Mouse (Mus musculus) liver, embryonic 16.5 days (tissue): ENCODE measurements around the gene Dqx1. TPM values are rescaled to one million over a fixed set of nuclear protein-coding genes. Genes with fewer than 3 reads are reported as not detected.

ENCODE experiments used
- ATAC-seq: fragments of 200-750 bp; cut with Nextera tagmentation; 2 replicates; pipeline ENCODE4 v1.8.0; 2017; ENCODE audit warnings: low read depth, mild to moderate bottlenecking, moderate number of reproducible peaks, moderate library complexity
- H3K27ac ChIP-seq: fragments of 300-500 bp; sonication (generic); 2 replicates; pipeline ENCODE4 v1.5.1; 2014; ENCODE audit warnings: mild to moderate bottlenecking, low read length
- H3K27me3 ChIP-seq: fragments of 300-500 bp; sonication (generic); 2 replicates; pipeline ENCODE4 v1.6.1; 2014; ENCODE audit warnings: low read depth, low read length, mixed read lengths; ENCODE audit not compliant: control insufficient read depth, insufficient read depth
- H3K36me3 ChIP-seq: fragments of 300-500 bp; sonication (generic); 2 replicates; pipeline ENCODE4 v1.6.1; 2014; ENCODE audit warnings: mild to moderate bottlenecking; ENCODE audit not compliant: control insufficient read depth, insufficient read depth
- H3K4me1 ChIP-seq: fragments of 300-500 bp; sonication (generic); 2 replicates; pipeline ENCODE4 v1.6.1; 2014; ENCODE audit warnings: low read depth, low read length, mixed read lengths; ENCODE audit not compliant: control insufficient read depth
- H3K4me2 ChIP-seq: fragments of 300-500 bp; sonication (generic); 2 replicates; pipeline ENCODE4 v1.6.1; 2014; ENCODE audit warnings: low read depth, low read length, mixed read lengths
- H3K4me3 ChIP-seq: fragments of 300-500 bp; sonication (generic); 2 replicates; pipeline ENCODE4 v1.5.1; 2014; ENCODE audit warnings: low read depth, mild to moderate bottlenecking, low read length
- H3K9ac ChIP-seq: fragments of 300-500 bp; sonication (generic); 2 replicates; pipeline ENCODE4 v1.6.1; 2014; ENCODE audit warnings: low read depth, low read length
- H3K9me3 ChIP-seq: fragments of 300-500 bp; sonication (generic); replicated peaks from 2 replicates; pipeline ENCODE4 v1.6.1; 2016; ENCODE audit warnings: low read length; ENCODE audit not compliant: control insufficient read depth
- WGBS: fragments of 180-500 bp; shearing (Covaris S2); extraction: QIAGEN DNeasy Blood & Tissue Kit; methylation state at CpG from one replicate; pipeline ENCODE4 v1.1.7; 2014; ENCODE audit not compliant: insufficient replicate concordance; 5-methylcytosine and 5-hydroxymethylcytosine counted together
- polyA plus RNA-seq: library from polyadenylated mRNA; unstranded; fragments of >200 nt; fragmentation: Nextera tagmentation; extraction: Ambion mirVana; gene quantifications from 2 replicates; pipeline ENCODE4 v1.2.1, GENCODE M21; 2015

The Dqx1 gene
- polyA plus RNA-seq, 1 experiment from 2014 or later, result 9.3 TPM

GRCm38 (mm10) chr6:83019044-83019443 lies 38.6 kb upstream of the Dqx1 start:
- ATAC-seq, result no peak

GRCm38 (mm10) chr6:83020121-83020520 lies 37.5 kb upstream of the Dqx1 start:
- peak overlapping the region; percentile 83 for H3K27ac ChIP-seq
- H3K9ac ChIP-seq, result peak overlapping the region; percentile 47
- peaks cover 88% of the 10 kb centered on the region for H3K4me1 ChIP-seq

More at GRCm38 (mm10) chr6:83019044-83019443, 38.6 kb upstream of the Dqx1 start:
- WGBS, result 59% methylated on average over 3 of the region's 3 CpGs
- Histone ChIP-seq H3K4me1 (peaks cover 86% of the 10 kb centered on the region), H3K27ac (peak overlapping the region; percentile 83), H3K9ac (no peak overlapping the region), H3K36me3 (no peaks in the 10 kb centered on the region), H3K4me2 (no peak overlapping the region), H3K4me3 (no peak overlapping the region), H3K9me3 (no peaks in the 10 kb centered on the region), H3K27me3 (no peaks in the 10 kb centered on the region)

GRCm38 (mm10) chr6:83020836-83021593 lies 36.6 kb upstream of the Dqx1 start:
- peak overlapping the region; percentile 17; the same call in 1 of the 2 replicates for H3K9ac ChIP-seq
- peak overlapping the region; percentile 31; the same call in 1 of the 2 replicates for H3K4me2 ChIP-seq
- ATAC-seq, result no peak
- peaks cover 81% of the 10 kb centered on the region for H3K4me1 ChIP-seq
- 64% methylated on average over 4 of the region's 4 CpGs for WGBS
- H3K9me3 ChIP-seq, result no peaks in the 10 kb centered on the region
- peak overlapping the region; percentile 83 for H3K27ac ChIP-seq
- H3K4me3 ChIP-seq, result no peak overlapping the region
- no peaks in the 10 kb centered on the region for H3K36me3 ChIP-seq
- no peaks in the 10 kb centered on the region for H3K27me3 ChIP-seq

More at GRCm38 (mm10) chr6:83020121-83020520, 37.5 kb upstream of the Dqx1 start:
- no peak overlapping the region for H3K4me3 ChIP-seq
- no peaks in the 10 kb centered on the region for H3K36me3 ChIP-seq
- no peaks in the 10 kb centered on the region for H3K27me3 ChIP-seq
- H3K4me2 ChIP-seq, result peak overlapping the region; percentile 31
- WGBS, result 29% methylated on average over 6 of the region's 6 CpGs
- ATAC-seq, result peak; percentile 61
- H3K9me3 ChIP-seq, result no peaks in the 10 kb centered on the region

GRCm38 (mm10) chr6:83023008-83023407 lies 34.6 kb upstream of the Dqx1 start:
- 0 out of 2 replicates have a peak overlapping the region, but pooled peaks have one; percentile 25 for H3K9ac ChIP-seq
- no peaks in the 10 kb centered on the region for H3K36me3 ChIP-seq
- H3K27me3 ChIP-seq, result no peaks in the 10 kb centered on the region
- H3K4me1 ChIP-seq, result peaks cover 71% of the 10 kb centered on the region
- H3K4me3 ChIP-seq, result no peak overlapping the region
- peak overlapping the region; percentile 83 for H3K27ac ChIP-seq
- ATAC-seq, result peak; percentile 89
- 57% methylated on average over 9 of the region's 9 CpGs for WGBS
- H3K4me2 ChIP-seq, result peak overlapping the region; percentile 34
- H3K9me3 ChIP-seq, result no peaks in the 10 kb centered on the region

GRCm38 (mm10) chr6:83023786-83024185 lies 33.9 kb upstream of the Dqx1 start:
- Histone ChIP-seq H3K27me3 (no peaks in the 10 kb centered on the region), H3K4me3 (no peak overlapping the region), H3K9me3 (no peaks in the 10 kb centered on the region), H3K4me2 (no peak overlapping the region), H3K27ac (peak overlapping the region; percentile 83), H3K4me1 (peaks cover 64% of the 10 kb centered on the region), H3K9ac (peak overlapping the region; percentile 3; the same call in 1 of the 2 replicates), H3K36me3 (no peaks in the 10 kb centered on the region)
- no peak for ATAC-seq
- WGBS, result 94% methylated on average over 2 of the region's 2 CpGs

GRCm38 (mm10) chr6:83024421-83024820 lies 33.2 kb upstream of the Dqx1 start:
- Histone ChIP-seq H3K27me3 (no peaks in the 10 kb centered on the region), H3K9ac (peak overlapping the region; percentile 3; the same call in 1 of the 2 replicates), H3K9me3 (no peaks in the 10 kb centered on the region), H3K4me2 (no peak overlapping the region), H3K4me1 (peaks cover 59% of the 10 kb centered on the region), H3K27ac (peak overlapping the region; percentile 83), H3K4me3 (no peak overlapping the region), H3K36me3 (no peaks in the 10 kb centered on the region)
- 50% methylated on average over 4 of the region's 4 CpGs for WGBS
- ATAC-seq, result no peak

- H3K4me3 ChIP-seq, result no peak overlapping the region
- ATAC-seq, result no peak
- no peak overlapping the region for H3K9ac ChIP-seq
- 90% methylated on average over 4 of the region's 4 CpGs for WGBS
- peaks cover 51% of the 10 kb centered on the region for H3K4me1 ChIP-seq
- H3K27ac ChIP-seq, result peak overlapping the region; percentile 1; the same call in 1 of the 2 replicates
- no peaks in the 10 kb centered on the region for H3K9me3 ChIP-seq
- no peak overlapping the region for H3K4me2 ChIP-seq
- no peaks in the 10 kb centered on the region for H3K36me3 ChIP-seq
- H3K27me3 ChIP-seq, result no peaks in the 10 kb centered on the region
Measured at GRCm38 (mm10) chr6:83025221-83025620, 32.4 kb upstream of the Dqx1 start.

GRCm38 (mm10) chr6:83027293-83027692 lies 30.4 kb upstream of the Dqx1 start:
- H3K27ac ChIP-seq, result 0 out of 2 replicates have a peak overlapping the region, but pooled peaks have one; percentile 9
- no peak overlapping the region for H3K4me2 ChIP-seq
- H3K9ac ChIP-seq, result no peak overlapping the region
- peaks cover 7% of the 10 kb centered on the region for H3K27me3 ChIP-seq
- peaks cover 43% of the 10 kb centered on the region for H3K4me1 ChIP-seq
- ATAC-seq, result no peak
- 77% methylated on average over 8 of the region's 8 CpGs for WGBS
- no peaks in the 10 kb centered on the region for H3K9me3 ChIP-seq
- H3K4me3 ChIP-seq, result no peak overlapping the region
- peaks cover 6% of the 10 kb centered on the region; the same call in 1 of the 2 replicates for H3K36me3 ChIP-seq

GRCm38 (mm10) chr6:83027706-83028105 lies 29.9 kb upstream of the Dqx1 start:
- Histone ChIP-seq H3K4me1 (peaks cover 42% of the 10 kb centered on the region), H3K27me3 (peaks cover 7% of the 10 kb centered on the region), H3K9ac (no peak overlapping the region), H3K4me3 (no peak overlapping the region), H3K27ac (no peak overlapping the region), H3K9me3 (no peaks in the 10 kb centered on the region), H3K36me3 (peaks cover 6% of the 10 kb centered on the region; the same call in 1 of the 2 replicates), H3K4me2 (no peak overlapping the region)
- 49% methylated on average over 7 of the region's 9 CpGs for WGBS
- ATAC-seq, result no peak
